ENCODE assay signal across 8 mouse cellular contexts in genomic region chr14:32530896-32531295, GRCm38 (mm10). TPM values are rescaled to one million over a fixed set of nuclear protein-coding genes. Genes with fewer than 3 reads are reported as not detected.
DNase-seq lines count a peak whose midpoint lies in the region; ATAC-seq and TF ChIP-seq lines count a peak whose summit lies in the region.
"Had no signal": no experiment of that assay in that cellular context is flagged by ENCODE, and none has a peak within 500 bp of the region (broad histone marks: within the 10 kb centered on the region; RNA-seq: fewer than 3 reads in every experiment).

No protein-coding gene starts in this region.

- no peaks in the 10 kb centered on the region for H3K9me3 ChIP-seq in G1E (replicated peaks)
- H3K9me3 ChIP-seq in limb, embryonic 10.5 days (replicated peaks): no peaks in the 10 kb centered on the region
- H3K9me3 ChIP-seq: limb, embryonic 12.5 days had no signal

- ATAC-seq in G1E (ENCODE audit: extremely low read depth, insufficient number of reproducible peaks, low FRiP score, poor library complexity, severe bottlenecking): peak; percentile 68; the same call in 1 of the 2 replicates

- H3K4me1 ChIP-seq in G1E (ENCODE audit: insufficient read depth, low read depth, low read length): peaks cover 7% of the 10 kb centered on the region
- peaks cover 9% of the 10 kb centered on the region; the same call in 1 of the 2 replicates for H3K4me1 ChIP-seq in limb, embryonic 10.5 days

- peaks cover 85% of the 10 kb centered on the region for H3K36me3 ChIP-seq in G1E (replicated peaks)
- H3K36me3 ChIP-seq in limb, embryonic 10.5 days: peaks cover 58% of the 10 kb centered on the region

- no peaks in the 10 kb centered on the region for H3K27me3 ChIP-seq in G1E (ENCODE audit: insufficient read depth, low read length)
- H3K27me3 ChIP-seq in limb, embryonic 10.5 days (ENCODE audit: low read depth, poor library complexity, severe bottlenecking): no peaks in the 10 kb centered on the region
- H3K27me3 ChIP-seq: limb, embryonic 12.5 days had no signal

- TF ChIP-seq CTCF in G1E (IDR thresholded peaks at IDR 0.05; ENCODE audit: low read depth, low read length): peak; percentile 43; the same call in 1 of the 2 replicates

- DNase-seq in layer of hippocampus, adult 11-12 months (ENCODE audit: low spot score): peak; percentile 66
- DNase-seq in layer of hippocampus, postnatal 36 days: no peak
- DNase-seq in CD4-positive helper T cell, adult 2 months (ENCODE audit: low read depth, low spot score): peak; percentile 37
- DNase-seq in G1E (ENCODE audit: low spot score): peak; percentile 34
- peak; percentile 72 for DNase-seq in embryo, embryonic 11 days
- DNase-seq in limb, embryonic 10.5 days (ENCODE audit: low spot score): peak; percentile 42
- no peak for DNase-seq in natural killer cell, adult 2 months (ENCODE audit: low spot score in 2 of 2)

- WGBS in limb, embryonic 10.5 days: 25% methylated on average over 2 of the region's 2 CpGs

- H3K27ac ChIP-seq in limb, embryonic 10.5 days: no peak overlapping the region
- H3K27ac ChIP-seq: limb, embryonic 12.5 days had no signal

- no peak overlapping the region for H3K4me3 ChIP-seq in G1E (ENCODE audit: low read depth, low read length)
- no peak overlapping the region for H3K4me3 ChIP-seq in limb, embryonic 10.5 days
- H3K4me3 ChIP-seq: limb, embryonic 12.5 days had no signal

RNA-seq across cellular contexts. Expression of gene Ercc6, which starts 17.6 kb away (rescaled TPM):
- total RNA-seq in layer of hippocampus, postnatal 36 days (2021): 10 to 100 TPM; 21.6 to 26.7 TPM
- total RNA-seq in G1E (2014; fragmentation: Nextera tagmentation) (31.5 and 32.6 TPM in 2 replicates), G1E (2017) (15.7 and 18.8 TPM in 2 replicates)
- polyA plus RNA-seq in G1E (2012): 1.5 and 1.7 TPM in 2 replicates
- 22.5 and 31.4 TPM in 2 replicates for polyA plus RNA-seq in limb, embryonic 10.5 days (2016; fragmentation: Nextera tagmentation; extraction: Ambion mirVana)

Comparison
In these comparisons a context has a peak if more than half of its experiments do, and no peak if none do; other contexts are left out.
1. DNase-seq: peak in layer of hippocampus, adult 11-12 months (single experiment), CD4-positive helper T cell, adult 2 months (single experiment), G1E (single experiment), embryo, embryonic 11 days (single experiment) and limb, embryonic 10.5 days (single experiment); none in layer of hippocampus, postnatal 36 days (0 of 2) and natural killer cell, adult 2 months (0 of 2).